In genomic region chr7:115450431-115451195, GRCm38 (mm10) we compare ENCODE assay signal across 11 mouse cellular contexts.
DNase-seq lines count a peak whose midpoint lies in the region; ATAC-seq and TF ChIP-seq lines count a peak whose summit lies in the region.
"Had no signal": no experiment of that assay in that cellular context is flagged by ENCODE, and none has a peak within 500 bp of the region (broad histone marks: within the 10 kb centered on the region; RNA-seq: fewer than 3 reads in every experiment).

No protein-coding gene starts in this region.

- no peaks in the 10 kb centered on the region for H3K36me3 ChIP-seq in forebrain, embryonic 13.5 days (ENCODE audit: poor library complexity, severe bottlenecking)
- no peaks in the 10 kb centered on the region for H3K36me3 ChIP-seq in forebrain, embryonic 12.5 days (replicated peaks)
- H3K36me3 ChIP-seq in limb, embryonic 14.5 days (ENCODE audit: control insufficient read depth, insufficient read depth, low read length), result no peaks in the 10 kb centered on the region

- no peaks in the 10 kb centered on the region for H3K9me3 ChIP-seq in forebrain, embryonic 13.5 days (replicated peaks)
- H3K9me3 ChIP-seq in forebrain, embryonic 12.5 days, result no peaks in the 10 kb centered on the region
- H3K9me3 ChIP-seq in limb, embryonic 14.5 days (ENCODE audit: control insufficient read depth, low read length), result no peaks in the 10 kb centered on the region

- H3K4me1 ChIP-seq in forebrain, embryonic 13.5 days, result peaks cover 14% of the 10 kb centered on the region
- peaks cover 16% of the 10 kb centered on the region; the same call in 1 of the 2 replicates for H3K4me1 ChIP-seq in forebrain, embryonic 12.5 days
- H3K4me1 ChIP-seq in lung, adult 2 months (ENCODE audit: control insufficient read depth, insufficient read depth, low read length), result no peaks in the 10 kb centered on the region
- peaks cover 21% of the 10 kb centered on the region for H3K4me1 ChIP-seq in limb, embryonic 14.5 days (ENCODE audit: control insufficient read depth, insufficient read depth, low read length)

- DNase-seq in lung, postnatal 10 days, result peak; percentile 23
- no peak for DNase-seq in lung, adult 2 months
- DNase-seq in limb, embryonic 14.5 days (ENCODE audit: low spot score), result no peak
- peak; percentile 60 to 69 for DNase-seq in thymus, postnatal 36 days
- no peak for DNase-seq in kidney, adult 8-10 months
- no peak for DNase-seq in right cerebral cortex, postnatal 14 days
- DNase-seq: cerebellum, adult 9-11 months; gastrocnemius, postnatal 10 days; lung, adult 18-20 months had no signal

- TF ChIP-seq CTCF in lung, adult 2 months (IDR thresholded peaks at IDR 0.05; ENCODE audit: insufficient read depth, low read length), result no peak

- 0 out of 2 replicates have a peak, but pooled peaks have one; percentile 24 for ATAC-seq in forebrain, embryonic 13.5 days
- no peak for ATAC-seq in forebrain, embryonic 12.5 days (ENCODE audit: low FRiP score)
- ATAC-seq in limb, embryonic 14.5 days (ENCODE audit: low FRiP score, low read depth), result 0 out of 2 replicates have a peak, but pooled peaks have one; percentile 20

- H3K4me2 ChIP-seq in forebrain, embryonic 13.5 days, result no peak overlapping the region; the same call in 1 of the 2 replicates
- no peak overlapping the region for H3K4me2 ChIP-seq in forebrain, embryonic 12.5 days
- no peak overlapping the region for H3K4me2 ChIP-seq in limb, embryonic 14.5 days (replicated peaks; ENCODE audit: low read depth, low read length, severe bottlenecking)

- WGBS in forebrain, embryonic 13.5 days, result 39% methylated on average over 23 of the region's 23 CpGs
- 45% methylated on average over 23 of the region's 23 CpGs for WGBS in forebrain, embryonic 12.5 days
- WGBS in lung, adult 2 months, result 55% methylated on average over 23 of the region's 23 CpGs
- WGBS in limb, embryonic 14.5 days, result 28% methylated on average over 23 of the region's 23 CpGs

- no peak overlapping the region for H3K27ac ChIP-seq in forebrain, embryonic 13.5 days
- no peak overlapping the region for H3K27ac ChIP-seq in forebrain, embryonic 12.5 days
- H3K27ac ChIP-seq in limb, embryonic 14.5 days (replicated peaks; ENCODE audit: low read depth, low read length), result peak overlapping the region; percentile 49

- H3K27me3 ChIP-seq in forebrain, embryonic 13.5 days, result 0 out of 2 replicates have a peak, but pooled peaks cover 4% of the 10 kb centered on the region
- peaks cover 17% of the 10 kb centered on the region; the same call in 1 of the 2 replicates for H3K27me3 ChIP-seq in forebrain, embryonic 12.5 days
- no peaks in the 10 kb centered on the region for H3K27me3 ChIP-seq in limb, embryonic 14.5 days (ENCODE audit: control insufficient read depth, insufficient read depth, low read length)

- no peak overlapping the region for H3K9ac ChIP-seq in forebrain, embryonic 13.5 days
- no peak overlapping the region for H3K9ac ChIP-seq in forebrain, embryonic 12.5 days
- peak overlapping the region; percentile 12; the same call in 1 of the 2 replicates for H3K9ac ChIP-seq in limb, embryonic 14.5 days (ENCODE audit: low read depth, low read length, severe bottlenecking)

- H3K4me3 ChIP-seq in forebrain, embryonic 13.5 days, result no peak overlapping the region
- no peak overlapping the region for H3K4me3 ChIP-seq in forebrain, embryonic 12.5 days (replicated peaks)
- no peak overlapping the region for H3K4me3 ChIP-seq in lung, adult 2 months (replicated peaks; ENCODE audit: extremely low read depth, low read depth, low read length)
- no peak overlapping the region for H3K4me3 ChIP-seq in limb, embryonic 14.5 days (replicated peaks; ENCODE audit: low read length)

- no peak for TF ChIP-seq POLR2A in lung, adult 2 months (IDR thresholded peaks at IDR 0.05; ENCODE audit: borderline replicate concordance, extremely low read depth, low read depth, low read length)
- TF ChIP-seq POLR2A in limb, embryonic 14.5 days (IDR thresholded peaks at IDR 0.05; ENCODE audit: borderline replicate concordance, extremely low read depth, insufficient read depth, insufficient read length), result no peak

Comparison
In these comparisons a context has a peak if more than half of its experiments do, and no peak if none do; other contexts are left out.
1. DNase-seq: peak in lung, postnatal 10 days (single experiment) and thymus, postnatal 36 days (2 of 2); none in lung, adult 2 months (single experiment), limb, embryonic 14.5 days (single experiment), kidney, adult 8-10 months (0 of 2) and right cerebral cortex, postnatal 14 days (single experiment).